Mouse (Mus musculus) stomach, embryonic 14.5 days (tissue): ENCODE data around the gene Myh14. TPM values are rescaled to one million over a fixed set of nuclear protein-coding genes. Genes with fewer than 3 reads are reported as not detected.

Experiments
- ATAC-seq: fragments of 200-750 bp; cut with Nextera tagmentation; 2 replicates; pipeline ENCODE4 v1.8.0; 2017; ENCODE audit warnings: low read depth, moderate TSS enrichment; ENCODE audit not compliant: insufficient number of reproducible peaks, insufficient read depth, low FRiP score
- H3K27ac ChIP-seq: fragments of 300-500 bp; sonication (generic); 2 replicates; pipeline ENCODE4 v1.5.1; 2014; ENCODE audit warnings: mild to moderate bottlenecking, low read length, moderate library complexity, mixed read lengths
- H3K27me3 ChIP-seq: fragments of 300-500 bp; sonication (generic); 2 replicates; pipeline ENCODE4 v1.6.1; 2014; ENCODE audit warnings: low read length, control low read depth, mixed read lengths; ENCODE audit not compliant: control insufficient read depth, insufficient read depth
- H3K36me3 ChIP-seq: fragments of 300-500 bp; sonication (generic); 2 replicates; pipeline ENCODE4 v1.6.1; 2014; ENCODE audit warnings: mild to moderate bottlenecking, control low read depth, low read length, moderate library complexity, mixed read lengths; ENCODE audit not compliant: control insufficient read depth, insufficient read depth
- H3K4me1 ChIP-seq: fragments of 300-500 bp; sonication (generic); 2 replicates; pipeline ENCODE4 v1.6.1; 2014; ENCODE audit warnings: low read length, control low read depth, mixed read lengths; ENCODE audit not compliant: control insufficient read depth, insufficient read depth
- H3K4me2 ChIP-seq: fragments of 300-500 bp; sonication (generic); replicated peaks from 2 replicates; pipeline ENCODE4 v1.6.1; 2014; ENCODE audit warnings: low read depth, low read length, control low read depth
- H3K4me3 ChIP-seq: fragments of 300-500 bp; sonication (generic); 2 replicates; pipeline ENCODE4 v1.5.1; 2014; ENCODE audit warnings: low read depth, low read length, control low read depth
- H3K9ac ChIP-seq: fragments of 300-500 bp; sonication (generic); replicated peaks from 2 replicates; pipeline ENCODE4 v1.6.1; 2014; ENCODE audit warnings: low read depth, mild to moderate bottlenecking, control low read depth, low read length, moderate library complexity, mixed read lengths
- H3K9me3 ChIP-seq: fragments of 300-500 bp; sonication (generic); 2 replicates; pipeline ENCODE4 v1.6.1; 2016; ENCODE audit warnings: low read depth, low read length, control low read depth; ENCODE audit not compliant: control insufficient read depth
- WGBS: fragments of 180-500 bp; shearing (Covaris S2); extraction: QIAGEN DNeasy Blood & Tissue Kit; methylation state at CpG from one replicate; pipeline ENCODE4 v1.1.7; 2014; 5-methylcytosine and 5-hydroxymethylcytosine counted together
- polyA plus RNA-seq: library from polyadenylated mRNA; unstranded; fragments of >200 nt; fragmentation: Nextera tagmentation; extraction: Ambion mirVana; gene quantifications from 2 replicates; pipeline ENCODE4 v1.2.1, GENCODE M21; 2014

Myh14 gene
- polyA plus RNA-seq, 1 experiment from 2014 or later = 15.8 TPM

GRCm38 (mm10) chr7:44612192-44612591, 58.5 kb downstream of the Myh14 start:
- Histone ChIP-seq H3K27ac (no peak overlapping the region), H3K4me2 (no peak overlapping the region), H3K36me3 (no peaks in the 10 kb centered on the region), H3K4me1 (no peaks in the 10 kb centered on the region), H3K9me3 (no peaks in the 10 kb centered on the region), H3K4me3 (no peak overlapping the region), H3K9ac (no peak overlapping the region), H3K27me3 (no peaks in the 10 kb centered on the region)
- 79% methylated on average over 7 of the region's 7 CpGs for WGBS
- no peak for ATAC-seq

DNA sequence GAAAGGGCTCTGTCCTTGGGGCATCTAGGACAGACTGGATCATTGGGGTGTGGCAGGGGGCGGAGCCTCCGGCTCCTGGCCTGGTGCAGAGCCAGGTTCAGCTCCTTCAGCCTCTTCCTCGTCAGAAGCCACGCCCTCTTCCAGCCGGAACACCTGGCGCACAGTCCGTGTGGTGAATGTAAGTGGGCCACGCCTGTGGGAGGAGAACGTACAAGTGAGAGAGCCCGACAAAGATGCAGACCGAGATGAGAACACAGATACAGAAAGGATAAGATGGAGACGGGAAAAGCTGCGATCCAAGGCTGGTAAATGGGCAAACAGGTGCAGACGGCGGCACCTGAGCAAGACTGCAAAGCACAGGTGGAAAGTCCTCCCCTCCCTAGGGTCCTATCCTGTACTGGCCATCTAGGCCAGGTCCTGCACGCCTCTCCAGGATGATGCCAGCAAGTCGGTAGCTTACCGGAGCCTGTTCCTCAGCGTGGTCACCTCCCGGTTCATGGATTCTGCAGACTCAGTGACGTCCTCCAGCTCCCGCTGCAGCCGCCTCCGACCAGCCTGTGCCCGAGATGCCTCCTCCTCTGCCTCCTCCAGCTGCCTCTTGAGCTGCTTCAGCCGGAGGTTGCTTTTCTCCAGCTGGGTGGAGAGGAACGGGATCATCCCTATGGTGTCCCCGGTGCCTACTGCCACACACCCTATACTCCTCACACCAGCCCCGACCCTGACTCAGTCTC, 64.3 kb downstream of the Myh14 start:
- peak overlapping the region; percentile 16; the same call in 1 of the 2 replicates for H3K4me2 ChIP-seq
- H3K9ac ChIP-seq = no peak overlapping the region
- H3K27ac ChIP-seq = no peak overlapping the region
- H3K27me3 ChIP-seq = peaks cover 21% of the 10 kb centered on the region
- peak; percentile 59; the same call in 1 of the 2 replicates for ATAC-seq
- no peak overlapping the region for H3K4me3 ChIP-seq
- H3K36me3 ChIP-seq = no peaks in the 10 kb centered on the region
- H3K4me1 ChIP-seq = peaks cover 5% of the 10 kb centered on the region; the same call in 1 of the 2 replicates
- no peaks in the 10 kb centered on the region for H3K9me3 ChIP-seq
- 10% methylated on average over 29 of the region's 29 CpGs for WGBS

- WGBS = 46% methylated on average over 7 of the region's 7 CpGs
- no peak overlapping the region for H3K9ac ChIP-seq
These were observed 65.2 kb downstream of the Myh14 start for GRCm38 (mm10) chr7:44605436-44605835.

GRCm38 (mm10) chr7:44604619-44605018, 66.0 kb downstream of the Myh14 start:
- H3K4me2 ChIP-seq = peak overlapping the region; percentile 41
- H3K9ac ChIP-seq = no peak overlapping the region
- ATAC-seq = no peak
- WGBS = 3% methylated on average over 8 of the region's 8 CpGs
- H3K9me3 ChIP-seq = no peaks in the 10 kb centered on the region
- H3K4me3 ChIP-seq = peak overlapping the region; percentile 25; the same call in 1 of the 2 replicates
- no peaks in the 10 kb centered on the region for H3K36me3 ChIP-seq
- H3K27ac ChIP-seq = no peak overlapping the region
- H3K27me3 ChIP-seq = peaks cover 24% of the 10 kb centered on the region
- H3K4me1 ChIP-seq = peaks cover 5% of the 10 kb centered on the region; the same call in 1 of the 2 replicates

More at GRCm38 (mm10) chr7:44605436-44605835, 65.2 kb downstream of the Myh14 start:
- ATAC-seq = no peak
- peaks cover 24% of the 10 kb centered on the region for H3K27me3 ChIP-seq
- no peak overlapping the region for H3K27ac ChIP-seq
- H3K4me1 ChIP-seq = peaks cover 5% of the 10 kb centered on the region; the same call in 1 of the 2 replicates
- H3K36me3 ChIP-seq = no peaks in the 10 kb centered on the region
- no peak overlapping the region for H3K4me2 ChIP-seq
- H3K4me3 ChIP-seq = no peak overlapping the region
- H3K9me3 ChIP-seq = no peaks in the 10 kb centered on the region

- Histone ChIP-seq H3K36me3 (no peaks in the 10 kb centered on the region), H3K4me2 (peak overlapping the region; percentile 41), H3K27me3 (peaks cover 24% of the 10 kb centered on the region), H3K9ac (no peak overlapping the region), H3K9me3 (no peaks in the 10 kb centered on the region), H3K4me1 (peaks cover 5% of the 10 kb centered on the region; the same call in 1 of the 2 replicates), H3K27ac (no peak overlapping the region), H3K4me3 (peak overlapping the region; percentile 25)
- peak; percentile 44; the same call in 1 of the 2 replicates for ATAC-seq
- under 1% methylated on average over 23 of the region's 25 CpGs for WGBS
These were observed 66.5 kb downstream of the Myh14 start for GRCm38 (mm10) chr7:44604139-44604606.

DNA sequence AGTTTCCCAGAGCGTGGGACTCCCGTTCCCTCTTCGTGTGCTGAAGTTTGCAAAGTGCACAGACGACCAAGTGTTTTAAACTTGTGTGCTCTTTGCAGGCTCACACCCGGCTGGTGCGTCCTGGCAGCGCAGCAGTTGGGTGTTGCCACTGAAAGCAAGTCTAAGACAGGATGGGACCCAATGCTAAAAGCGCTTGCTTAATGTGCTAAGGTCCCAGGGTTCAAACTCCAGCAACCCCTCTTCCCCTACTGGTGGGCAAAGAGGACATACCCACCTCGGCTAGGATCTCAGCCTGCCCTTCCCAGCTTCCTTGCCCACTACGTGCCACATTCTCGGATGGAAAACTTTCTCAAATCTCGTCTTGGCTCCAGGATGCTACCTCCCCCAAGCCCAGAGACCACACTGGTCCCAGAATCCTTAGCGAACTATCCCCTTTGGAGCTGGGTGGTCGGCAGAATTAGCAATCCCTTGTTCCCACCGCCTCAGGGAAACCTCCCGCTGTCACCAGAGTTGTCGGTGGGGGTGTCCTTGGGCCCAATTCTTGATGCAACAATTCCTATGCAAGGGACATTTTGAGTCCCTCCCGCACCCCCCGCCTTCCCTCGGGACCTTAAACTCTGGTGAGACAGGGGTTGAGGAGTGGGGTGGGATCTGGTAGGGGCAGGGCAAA, 67.3 kb downstream of the Myh14 start:
- Histone ChIP-seq H3K27me3 (peaks cover 24% of the 10 kb centered on the region), H3K9ac (no peak overlapping the region)
- WGBS = 3% methylated on average over 20 of the region's 20 CpGs

GRCm38 (mm10) chr7:44602443-44602842, 68.2 kb downstream of the Myh14 start:
- peaks cover 24% of the 10 kb centered on the region for H3K27me3 ChIP-seq

More for the DNA sequence above, 67.3 kb downstream of the Myh14 start:
- peaks cover 5% of the 10 kb centered on the region; the same call in 1 of the 2 replicates for H3K4me1 ChIP-seq
- H3K27ac ChIP-seq = no peak overlapping the region
- no peaks in the 10 kb centered on the region for H3K9me3 ChIP-seq
- H3K4me2 ChIP-seq = peak overlapping the region; percentile 41
- ATAC-seq = no peak
- no peaks in the 10 kb centered on the region for H3K36me3 ChIP-seq
- peak overlapping the region; percentile 25 for H3K4me3 ChIP-seq

DNA sequence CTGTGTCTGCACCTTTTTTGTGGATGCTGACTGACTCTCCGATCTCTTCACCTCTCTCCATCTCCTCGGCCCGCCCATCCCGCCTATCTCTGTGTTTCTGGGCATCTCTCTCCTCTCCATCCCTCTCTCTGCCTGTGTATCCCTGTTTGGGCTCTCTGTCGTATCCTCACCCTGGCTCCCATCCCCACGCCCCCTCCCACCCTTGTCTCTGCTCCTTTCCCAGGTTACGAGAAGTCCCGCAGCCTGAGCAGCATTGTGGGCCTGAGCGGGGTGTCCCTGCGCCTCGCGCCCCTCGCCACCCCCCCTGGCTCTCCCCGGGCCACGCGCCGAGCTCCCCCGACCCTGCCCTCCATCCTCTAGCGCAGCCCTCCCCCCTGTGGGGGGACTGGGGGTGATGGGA, 69.0 kb downstream of the Myh14 start:
- H3K4me3 ChIP-seq = no peak overlapping the region
- H3K9ac ChIP-seq = no peak overlapping the region
- no peaks in the 10 kb centered on the region for H3K36me3 ChIP-seq
- WGBS = 12% methylated on average over 19 of the region's 19 CpGs
- H3K27ac ChIP-seq = no peak overlapping the region
- peaks cover 24% of the 10 kb centered on the region for H3K27me3 ChIP-seq
- ATAC-seq = no peak
- H3K4me1 ChIP-seq = peaks cover 4% of the 10 kb centered on the region; the same call in 1 of the 2 replicates
- no peak overlapping the region for H3K4me2 ChIP-seq
- no peaks in the 10 kb centered on the region for H3K9me3 ChIP-seq

More at GRCm38 (mm10) chr7:44602443-44602842, 68.2 kb downstream of the Myh14 start:
- Histone ChIP-seq H3K4me2 (no peak overlapping the region), H3K4me3 (no peak overlapping the region), H3K9me3 (no peaks in the 10 kb centered on the region), H3K9ac (no peak overlapping the region), H3K4me1 (peaks cover 5% of the 10 kb centered on the region; the same call in 1 of the 2 replicates), H3K36me3 (no peaks in the 10 kb centered on the region), H3K27ac (no peak overlapping the region)
- 16% methylated on average over 11 of the region's 11 CpGs for WGBS
- ATAC-seq = no peak
